Mouse (Mus musculus): ENCODE results near the gene Dnaja3.

DNA sequence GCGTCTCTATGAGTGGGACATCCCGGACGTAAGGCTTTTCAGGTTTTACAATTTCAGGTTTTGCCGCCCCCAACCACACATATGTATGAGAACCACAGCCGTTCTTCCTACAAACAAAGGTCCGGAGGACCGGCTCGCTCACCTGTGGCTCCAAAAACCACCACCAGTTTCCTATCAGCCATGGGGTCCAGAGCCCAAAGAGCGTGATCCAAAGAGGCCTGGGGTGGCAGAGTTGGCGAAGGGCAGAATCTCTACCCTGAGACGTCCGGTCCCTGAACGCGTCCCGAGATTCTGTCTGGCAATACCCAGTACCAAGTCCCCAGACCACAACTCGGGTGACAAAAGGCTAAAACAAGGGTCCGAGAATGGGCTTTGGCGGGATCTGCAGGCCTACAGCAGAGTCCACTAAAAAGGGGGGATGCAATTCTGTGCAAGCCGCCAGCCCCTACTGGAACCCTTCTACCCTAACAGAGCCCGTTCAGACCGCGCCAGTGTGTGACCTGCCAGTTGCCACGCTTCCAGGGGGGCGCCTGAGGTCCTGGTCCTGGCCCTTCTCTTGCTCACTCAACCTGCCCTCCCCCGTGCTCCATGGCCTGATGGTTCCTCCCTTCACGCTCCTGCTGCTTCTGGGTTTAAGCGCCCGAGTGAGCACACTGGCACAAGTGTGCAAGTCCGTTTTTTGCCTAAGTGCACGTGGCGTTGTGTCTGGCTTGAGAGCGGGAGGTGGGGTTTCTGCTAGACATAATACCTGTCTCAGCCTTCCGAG is 79.1 kb downstream of the Dnaja3 start, which contains the start of gene Nmral1:
- no peak for TF ChIP-seq CTCF (IDR thresholded peaks at IDR 0.05; ENCODE audit: low read depth, low read length)
- TF ChIP-seq POLR2A (IDR thresholded peaks at IDR 0.05; ENCODE audit: borderline replicate concordance, low read depth, low read length) = no peak
